Mouse (Mus musculus): ENCODE measurements around the gene Pfkl.
"Not testable (repeated sequence)": the region's sequence is repeated elsewhere in the genome, so short reads cannot be mapped to it uniquely, and the experiment has no call there.

GRCm38 (mm10) chr10:77950468-77950867, 59.4 kb downstream of the Pfkl start:
- TF ChIP-seq EP300, CTCF (IDR thresholded peaks at IDR 0.05): not testable (repeated sequence)
